Mouse (Mus musculus) heart, postnatal 10 days (tissue): ENCODE measurements at regions not wholly inside any gene's neighbourhood (a gene's known extent, or its start where the extent isn't known, plus 50 kb on each side); places are given as distances from the start of the nearest gene placed in this dataset.
"Not testable (repeated sequence)": the region's sequence is repeated elsewhere in the genome, so short reads cannot be mapped to it uniquely, and the experiment has no call there.

ENCODE experiments used
- DNase-seq, 2 experiments: peaks; one replicate each; pipeline ENCODE4 v3.0.0; 2021
- intact Hi-C: fragments of 180-260 bp; cut with DNase I; formaldehyde crosslinking; loops from one replicate; pipeline ENCODE4 v1.15.1; 2025

DNA sequence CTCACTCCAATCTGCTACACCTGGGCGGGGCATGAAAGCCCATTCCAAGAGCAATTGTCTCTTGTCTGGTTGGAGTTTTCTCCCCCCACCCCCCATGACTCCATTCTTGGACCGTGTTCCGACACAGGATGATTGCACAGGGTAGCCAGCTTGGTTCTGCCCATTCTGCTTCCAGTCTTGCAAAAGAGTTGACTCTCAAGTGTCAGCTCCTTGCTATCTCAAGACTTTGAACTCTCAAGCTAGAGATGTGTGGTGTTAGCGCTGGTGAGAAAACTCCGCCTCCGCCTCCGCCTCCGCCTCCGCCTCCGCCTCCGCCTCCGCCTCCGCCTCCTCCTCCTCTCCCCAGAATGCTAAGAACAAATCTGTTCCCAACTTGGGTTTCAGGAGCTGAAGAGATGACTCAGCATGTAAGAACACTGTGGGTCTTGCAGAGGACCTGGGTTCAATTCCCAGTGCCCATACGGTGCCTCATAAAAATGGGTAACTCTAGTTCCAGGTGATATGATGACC is 135.1 kb downstream of the Bcat1 start:
- intact Hi-C loops, result no loop called here
- DNase-seq, result no peak

DNA sequence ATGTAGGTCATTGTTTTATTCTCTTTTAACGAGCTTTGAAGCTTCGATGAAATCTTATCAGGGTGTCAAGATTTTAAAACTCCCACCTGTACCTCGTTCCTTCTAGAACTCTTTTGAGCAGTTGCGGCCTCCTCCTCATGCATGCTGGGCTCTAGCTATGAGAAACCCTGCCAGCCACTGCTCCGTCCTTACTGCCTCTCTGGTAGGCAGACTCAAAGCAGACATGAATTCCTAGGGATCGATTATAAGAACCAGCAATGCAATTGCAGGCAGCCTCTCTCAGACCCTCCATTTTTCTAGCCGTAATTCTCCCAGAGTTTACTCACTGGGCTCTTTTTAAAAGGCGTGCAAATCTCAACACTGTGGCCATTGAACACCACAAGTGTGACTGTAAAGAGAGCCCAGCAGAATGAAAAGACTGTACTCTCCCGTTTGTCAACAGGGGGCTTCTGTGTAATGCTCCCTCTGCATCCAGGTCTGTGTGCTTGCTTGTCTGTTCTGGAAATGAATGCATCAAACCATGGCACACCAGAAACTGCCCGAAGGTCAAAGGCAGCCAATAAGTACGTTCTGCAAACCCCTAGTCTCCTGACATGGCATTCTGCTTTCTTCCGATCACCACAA is 137.3 kb downstream of the Bcat1 start:
- intact Hi-C loops, result no loop called here
- no peak for DNase-seq

DNA sequence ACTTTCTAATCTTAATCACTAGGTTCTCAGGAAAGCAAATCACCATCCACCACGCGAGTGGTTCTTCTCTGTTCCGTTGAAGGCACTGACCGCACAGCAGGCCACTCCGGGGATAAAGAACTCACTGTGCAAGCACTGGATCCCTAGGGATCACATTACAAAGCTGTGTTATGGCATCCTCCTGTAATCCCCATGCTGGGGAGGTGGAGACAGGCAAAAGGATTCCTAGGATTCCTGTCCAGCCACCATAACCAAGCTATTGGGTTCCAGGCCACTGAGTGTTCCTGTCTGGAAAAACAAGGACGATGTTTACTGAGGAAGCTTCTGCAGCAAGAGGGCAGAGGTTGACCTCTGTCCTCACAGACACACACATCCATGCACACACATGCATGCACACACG is 138.8 kb downstream of the Bcat1 start:
- intact Hi-C loops, result no loop called here
- DNase-seq, result no peak

DNA sequence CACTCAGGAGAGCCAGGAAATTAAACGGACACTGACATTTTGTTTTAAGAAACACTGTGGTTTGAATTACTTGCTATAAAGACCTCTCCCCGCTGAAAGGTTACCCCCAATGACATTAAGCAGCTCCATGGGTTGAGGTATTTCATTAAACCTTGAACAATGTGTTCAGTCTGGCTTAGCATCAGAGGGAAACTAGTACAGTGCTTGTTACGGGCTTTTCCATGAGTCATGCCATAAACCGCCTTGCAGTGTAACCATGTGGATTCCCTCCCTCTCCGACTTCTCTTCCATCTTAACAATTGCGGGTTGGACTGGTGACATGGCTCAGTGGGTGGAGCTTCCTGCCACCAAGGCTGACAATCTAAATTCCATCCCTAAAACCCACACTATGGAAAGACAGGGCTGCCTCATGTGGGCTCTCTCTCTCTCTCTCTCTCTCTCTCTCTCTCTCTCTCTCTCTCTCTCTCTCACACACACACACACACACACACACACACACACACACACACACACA is 142.2 kb downstream of the Bcat1 start:
- intact Hi-C loops, result no loop called here
- DNase-seq, result no peak

DNA sequence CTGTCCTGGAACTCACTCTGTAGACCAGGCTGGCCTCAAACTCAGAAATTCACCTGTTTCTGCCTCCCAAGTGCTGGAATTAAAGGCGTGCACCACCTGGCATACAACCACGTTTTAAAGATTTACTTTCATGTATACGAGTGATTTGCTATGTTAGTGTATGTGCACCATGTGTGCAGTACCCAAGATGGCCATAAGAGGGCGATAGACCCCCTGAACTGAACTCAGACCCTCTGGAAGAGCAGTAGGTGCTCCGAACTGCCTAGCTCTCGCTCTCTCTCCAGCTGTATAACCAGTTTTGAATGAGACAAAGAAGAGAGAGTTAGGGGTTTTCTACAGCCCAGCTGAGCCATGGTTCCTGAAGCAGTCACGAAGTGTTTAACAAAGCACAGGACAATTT is 143.6 kb downstream of the Bcat1 start:
- intact Hi-C loops, result no loop called here

DNA sequence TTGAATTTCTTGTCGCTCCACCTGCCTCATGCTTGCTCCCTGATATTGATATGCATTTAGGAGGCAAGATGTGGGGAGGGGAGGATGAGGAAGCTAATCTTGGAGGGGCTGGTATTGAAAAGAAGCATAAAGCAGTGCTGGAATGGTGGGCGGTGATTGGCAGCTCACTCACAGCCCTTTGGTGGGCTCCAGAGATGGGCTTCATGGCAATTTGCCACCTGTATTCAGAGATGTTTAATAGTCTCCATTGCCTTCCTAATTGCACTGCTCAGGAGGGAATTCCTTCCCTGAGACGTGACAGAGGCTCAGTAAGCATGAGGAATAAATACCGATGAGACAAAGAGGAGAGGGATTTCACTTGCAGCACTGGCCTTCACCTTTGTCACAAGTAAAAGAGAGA is 146.0 kb downstream of the Bcat1 start:
- intact Hi-C loops, result no loop called here
- DNase-seq, result no peak

More for the DNA sequence above, 143.6 kb downstream of the Bcat1 start:
- DNase-seq, result no peak

DNA sequence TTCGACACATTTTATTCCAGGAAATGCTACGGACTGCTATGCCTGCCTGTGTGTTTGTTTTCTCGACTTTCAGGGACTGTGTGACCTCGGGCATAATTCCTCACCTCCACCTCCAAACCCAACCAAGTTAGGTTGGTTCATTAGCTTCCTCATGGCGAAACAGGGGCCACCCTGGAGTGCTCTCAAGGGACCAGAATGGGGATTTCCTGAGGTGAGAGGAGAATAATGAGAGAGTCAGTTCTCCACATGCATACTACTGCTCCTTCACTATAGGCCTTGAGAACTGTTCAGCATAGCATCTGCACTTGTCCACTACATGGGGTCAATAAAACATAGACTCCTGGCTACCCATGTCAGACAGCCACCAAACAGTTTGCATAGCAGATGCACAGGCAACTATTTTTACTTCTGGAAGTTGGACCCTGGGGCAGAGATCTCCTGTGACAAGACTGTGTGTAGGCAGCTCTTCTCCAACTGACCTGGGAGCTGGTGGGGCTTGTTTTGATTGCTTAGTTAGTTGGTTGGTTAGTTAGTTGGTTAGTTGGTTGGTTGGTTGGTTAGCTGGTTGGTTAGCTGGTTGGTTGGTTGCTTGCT is 146.6 kb downstream of the Bcat1 start:
- intact Hi-C loops, result no loop called here
- no peak for DNase-seq

DNA sequence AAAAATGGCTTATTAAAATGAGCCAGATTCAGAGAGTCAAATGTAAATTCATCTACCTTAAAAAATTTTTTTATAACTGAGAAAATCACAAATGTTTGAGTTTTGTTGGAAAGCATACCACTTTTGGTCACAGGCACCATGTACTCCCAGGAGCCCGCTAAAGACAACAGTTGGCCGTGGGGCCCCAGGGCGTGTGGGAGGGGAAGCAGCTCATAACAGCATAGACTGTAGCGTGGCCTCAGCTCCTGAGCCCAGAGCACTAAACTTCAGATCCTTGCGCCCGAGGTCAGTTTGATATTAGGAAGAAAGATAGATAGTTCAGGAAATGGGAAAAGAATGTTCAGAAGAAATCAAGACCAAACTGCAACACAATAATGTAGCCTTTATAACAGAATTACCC is 145.8 kb upstream of the Sox5 start:
- no peak for DNase-seq
- intact Hi-C loops, result no loop called here

DNA sequence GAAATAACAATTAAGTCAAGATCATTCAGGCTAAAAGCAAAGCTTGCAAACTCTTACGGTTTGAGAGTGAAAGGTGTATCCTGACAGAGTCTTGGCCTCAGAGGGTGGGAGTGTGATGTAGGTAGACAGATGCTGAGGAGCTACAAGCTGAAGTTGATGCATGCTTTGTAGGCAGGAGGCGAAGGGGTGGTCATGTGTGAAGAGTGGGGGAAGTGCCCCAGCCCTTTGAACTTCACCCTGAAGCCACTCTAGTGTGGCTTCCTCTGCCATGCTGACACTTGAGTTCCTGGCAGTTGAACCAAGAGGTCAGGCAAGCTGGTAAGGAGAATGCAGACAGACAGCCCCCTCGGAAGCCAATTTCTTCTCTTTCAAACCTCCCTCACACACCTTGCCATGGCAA is 141.0 kb upstream of the Sox5 start:
- intact Hi-C loops, result no loop called here

DNA sequence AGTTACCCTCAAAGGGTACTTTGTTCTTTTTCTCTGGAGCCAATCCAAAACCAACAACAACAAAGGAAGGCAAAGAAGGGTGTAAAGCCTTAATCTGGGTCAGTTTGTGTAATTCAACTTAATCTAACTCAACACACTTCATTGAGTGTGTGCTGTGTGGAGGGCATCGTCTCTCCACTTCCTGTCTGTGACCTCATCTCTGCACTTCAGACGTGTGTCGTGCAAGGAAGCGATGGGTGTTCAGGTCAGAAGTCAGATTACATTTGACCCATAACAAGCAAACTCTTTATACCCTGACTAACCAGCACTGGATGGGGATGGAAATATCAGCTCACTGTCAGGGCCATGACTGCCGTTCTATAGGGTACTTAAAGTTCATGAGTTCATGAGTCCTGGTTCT is 138.0 kb upstream of the Sox5 start:
- DNase-seq, result no peak
- intact Hi-C loops, result no loop called here

More for the DNA sequence above, 141.0 kb upstream of the Sox5 start:
- DNase-seq, result no peak

DNA sequence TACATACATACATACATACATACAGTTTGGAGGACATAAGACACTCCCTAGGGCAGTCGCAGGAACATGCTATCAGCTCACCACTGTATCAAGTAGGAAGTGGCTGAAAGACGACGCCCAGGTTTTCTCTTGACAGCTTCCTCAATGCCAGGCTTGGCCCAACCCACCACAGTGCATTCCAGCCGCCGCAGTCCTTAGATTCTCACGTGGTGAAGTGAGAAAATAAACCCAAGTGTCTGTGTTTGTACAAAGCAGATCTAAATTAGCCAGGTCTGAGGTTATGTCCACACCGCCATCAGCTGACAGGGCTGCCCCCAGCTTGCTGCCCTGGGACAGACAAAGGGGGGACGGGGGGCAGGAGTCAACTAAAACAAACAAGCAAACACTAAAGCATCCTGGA is 135.4 kb upstream of the Sox5 start:
- peak; percentile 22 to 27 for DNase-seq
- intact Hi-C loops, result no loop called here

DNA sequence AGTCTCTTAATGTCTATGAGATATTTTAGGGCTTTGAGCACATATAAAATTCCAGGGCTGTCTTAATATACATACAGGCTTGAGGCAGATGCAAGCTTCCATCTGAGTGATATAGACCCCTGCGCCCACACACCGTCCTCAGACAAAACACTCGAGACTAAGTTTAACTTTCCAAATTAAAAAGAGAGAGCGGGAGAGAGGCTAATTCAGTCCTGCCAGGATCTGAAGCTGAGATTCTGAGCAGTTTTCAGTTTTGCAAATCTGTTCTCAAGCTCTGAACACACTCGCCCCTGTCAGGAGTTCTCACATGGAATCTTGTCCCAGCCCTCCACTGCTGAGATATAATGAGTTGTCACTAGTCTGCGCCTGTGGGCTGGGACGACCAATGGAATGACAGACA is 130.0 kb upstream of the Sox5 start:
- no peak for DNase-seq
- intact Hi-C loops, result no loop called here

DNA sequence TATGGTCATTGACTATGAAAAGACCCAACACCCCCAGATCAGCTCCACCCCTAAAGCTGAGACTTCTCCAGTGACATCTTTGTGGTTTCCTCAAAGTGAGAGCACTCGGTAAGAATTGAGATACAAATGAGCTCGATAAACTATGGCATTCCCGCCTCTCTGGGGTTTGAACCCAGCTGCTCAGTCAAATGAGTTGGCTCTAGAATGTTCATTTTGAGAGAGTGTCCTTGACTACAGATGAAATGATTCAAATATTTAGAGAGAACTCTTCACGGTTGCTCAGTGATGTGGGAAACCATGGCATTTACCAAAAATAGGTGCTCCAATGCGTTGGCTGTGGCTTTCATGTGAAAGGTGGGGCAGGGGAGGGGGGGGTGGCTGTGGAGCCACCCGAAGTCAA is 128.6 kb upstream of the Sox5 start:
- intact Hi-C loops, result no loop called here
- DNase-seq, result no peak

DNA sequence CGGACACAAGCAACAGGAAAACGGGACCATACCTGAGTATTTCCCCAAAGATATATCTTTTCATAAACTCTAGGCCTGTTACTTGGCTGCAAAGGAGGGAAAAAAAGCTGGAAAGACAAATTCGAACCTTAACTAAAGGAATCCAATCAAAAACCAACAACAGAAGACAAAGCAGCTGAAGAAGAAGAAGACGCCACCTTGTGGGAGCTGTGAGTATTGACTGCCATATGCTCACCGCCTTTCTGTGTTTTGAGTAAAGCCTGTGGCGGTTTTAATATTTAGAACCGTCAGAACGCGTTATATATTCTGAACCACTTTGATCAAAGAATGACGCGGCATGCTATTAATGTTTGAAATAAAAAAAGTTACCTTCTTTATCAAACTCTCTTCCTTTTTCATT is 126.9 kb upstream of the Sox5 start:
- no peak for DNase-seq
- intact Hi-C loops, result no loop called here

DNA sequence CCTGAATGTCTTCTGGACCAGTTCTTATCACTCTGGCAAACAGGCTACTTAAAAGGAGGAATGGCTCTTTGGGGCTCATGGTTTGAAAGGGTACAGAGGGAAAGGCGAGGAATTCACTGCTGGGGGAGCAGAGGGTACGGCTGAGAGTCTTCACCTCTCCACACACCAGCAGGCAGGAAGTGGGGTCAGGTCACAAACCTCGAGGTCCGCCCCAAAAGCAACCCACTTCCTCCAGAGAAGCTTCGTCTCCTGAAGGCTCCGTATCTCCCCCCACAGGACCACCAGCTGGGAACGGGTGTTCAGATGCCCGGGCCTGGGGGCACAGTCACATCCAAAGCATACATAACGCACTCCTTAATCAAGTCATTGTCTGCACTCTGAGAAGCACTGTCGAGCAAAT is 121.4 kb upstream of the Sox5 start:
- intact Hi-C loops, result no loop called here
- DNase-seq, result peak; percentile 4 to 6

DNA sequence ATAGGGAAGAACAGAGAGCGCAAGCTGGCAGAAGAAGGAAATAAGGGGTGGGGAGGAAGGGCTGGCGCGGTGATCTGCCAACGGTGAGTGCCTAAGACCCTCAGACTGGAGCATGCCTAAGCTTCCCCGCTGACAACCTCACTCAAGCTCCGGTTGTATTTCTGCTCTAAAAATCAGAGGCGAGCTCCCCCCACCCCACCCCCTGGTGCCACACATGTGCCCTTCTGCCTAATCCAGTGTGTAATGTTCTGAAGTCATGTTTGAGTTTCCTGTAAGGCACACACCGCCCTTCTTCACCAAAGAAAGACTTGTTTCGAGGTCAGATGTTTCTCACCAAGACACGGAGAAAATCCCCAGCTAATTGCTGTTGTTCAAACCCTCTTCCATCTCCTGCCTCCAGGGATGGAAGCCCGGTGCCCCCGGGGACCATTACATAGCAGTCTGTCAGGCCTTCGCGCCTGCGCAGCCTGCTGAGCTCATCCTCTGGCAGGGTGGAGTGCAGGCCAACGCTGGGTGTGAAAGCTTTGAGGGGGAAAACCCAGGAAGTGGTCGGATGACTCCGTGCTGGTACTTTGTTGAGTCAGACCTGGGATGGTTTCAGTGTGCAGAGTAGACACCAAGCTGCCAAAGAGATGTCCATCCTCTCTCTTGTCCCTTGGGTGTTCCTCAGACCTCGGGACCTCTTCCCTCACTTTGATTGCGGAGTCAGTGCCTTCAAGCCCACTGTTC is 120.7 kb upstream of the Sox5 start:
- intact Hi-C loops, result no loop called here
- peak; percentile 66 to 76 for DNase-seq

DNA sequence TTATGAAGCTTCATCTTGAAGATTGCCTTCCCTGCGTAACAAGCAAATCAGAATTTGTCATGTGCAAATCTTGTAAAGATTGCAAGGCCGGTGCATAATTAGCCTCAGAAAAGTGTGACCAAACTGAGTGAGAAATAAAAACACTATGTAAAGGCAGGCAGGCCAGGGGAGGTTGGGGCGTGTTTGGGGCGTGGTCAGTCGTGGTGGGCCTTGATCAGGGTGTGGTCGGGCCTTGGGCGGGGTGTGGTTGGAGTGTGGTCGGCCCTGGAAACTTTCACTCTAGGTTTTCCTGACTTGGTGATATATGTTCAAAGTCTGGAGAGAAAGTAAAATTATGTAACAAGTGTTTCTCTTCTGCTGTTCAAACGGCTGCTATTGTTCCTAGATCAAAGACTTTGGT is 120.0 kb upstream of the Sox5 start:
- intact Hi-C loops, result no loop called here
- DNase-seq, result no peak

DNA sequence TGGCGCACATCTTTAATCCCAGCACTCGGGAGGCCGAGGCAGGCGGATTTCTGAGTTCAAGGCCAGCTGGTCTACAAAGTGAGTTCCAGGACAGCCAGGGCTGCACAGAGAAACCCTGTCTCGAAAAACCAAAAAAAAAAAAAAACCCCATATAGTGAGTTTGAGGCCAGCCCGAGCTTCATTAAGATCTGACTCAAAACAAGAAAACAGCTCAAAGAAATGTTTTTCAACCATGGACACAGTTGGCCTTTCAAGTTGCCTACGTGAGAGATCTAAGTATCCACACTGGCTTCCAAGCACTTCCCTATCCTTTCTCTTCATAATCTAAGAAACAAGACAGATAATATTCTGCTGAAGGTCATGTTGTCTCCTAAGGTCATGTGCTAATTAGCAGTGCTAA is 119.1 kb upstream of the Sox5 start:
- DNase-seq, intact Hi-C loops: not testable (repeated sequence)

DNA sequence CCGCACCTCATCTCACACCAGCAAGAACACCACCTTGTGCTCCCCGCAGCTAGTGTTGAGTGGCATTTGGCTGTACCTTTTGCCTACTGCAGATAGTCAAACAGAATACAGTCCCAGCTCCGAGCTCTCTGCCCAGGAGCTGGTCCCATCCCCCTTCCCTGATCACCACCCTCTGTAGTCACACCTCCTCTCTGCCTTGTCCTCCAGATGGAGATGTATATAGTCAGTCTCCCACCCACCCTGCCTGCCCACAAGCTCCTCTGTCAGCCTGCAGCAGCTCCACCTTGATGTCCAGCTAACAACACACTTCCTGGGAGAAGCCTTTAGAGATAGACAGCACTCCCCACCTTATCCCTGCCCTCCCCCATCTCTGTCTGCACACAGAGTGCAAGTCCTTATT is 115.7 kb upstream of the Sox5 start:
- intact Hi-C loops, result no loop called here
- no peak for DNase-seq

DNA sequence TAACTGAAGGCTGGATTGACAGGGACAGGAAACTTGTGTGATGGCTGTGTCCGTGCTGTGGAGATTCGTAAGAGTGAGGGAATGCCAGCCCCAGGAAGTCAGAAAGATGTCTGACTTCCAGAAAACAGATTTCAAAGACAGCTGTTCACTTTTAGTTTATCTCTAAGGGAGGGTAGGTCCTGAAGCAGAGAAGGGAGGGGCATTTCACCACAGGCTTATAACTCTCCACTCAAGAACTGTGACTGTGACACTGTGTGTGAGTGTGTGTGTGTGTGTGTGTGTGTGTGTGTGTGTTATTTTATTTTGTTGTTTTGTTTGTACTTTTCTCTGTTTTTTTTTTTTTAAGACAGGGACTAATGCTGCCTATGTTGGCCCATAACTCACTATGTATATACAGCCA is 109.1 kb upstream of the Sox5 start:
- DNase-seq, result no peak

DNA sequence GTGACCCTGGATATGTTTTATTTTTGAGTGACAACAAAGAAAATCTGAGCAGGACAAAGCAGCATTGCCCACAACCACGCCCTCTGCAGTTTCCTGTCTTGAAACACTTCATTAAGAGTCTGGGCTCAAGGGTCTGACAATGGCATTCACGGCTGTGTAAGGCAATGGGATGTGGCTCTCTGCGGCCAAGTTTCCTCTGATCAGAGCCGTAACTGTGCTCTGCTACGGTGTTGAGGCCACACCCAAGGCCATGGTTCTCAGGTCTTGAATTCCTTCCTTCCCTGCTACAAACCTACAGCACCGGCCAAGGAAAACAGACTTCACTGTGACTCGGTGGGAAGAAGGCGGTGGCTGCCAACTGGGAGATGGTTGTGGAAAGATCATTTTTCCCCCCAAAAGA is 108.4 kb upstream of the Sox5 start:
- peak; percentile 6 to 9 for DNase-seq
- intact Hi-C loops, result no loop called here

More for the DNA sequence above, 109.1 kb upstream of the Sox5 start:
- intact Hi-C loops, result no loop called here

DNA sequence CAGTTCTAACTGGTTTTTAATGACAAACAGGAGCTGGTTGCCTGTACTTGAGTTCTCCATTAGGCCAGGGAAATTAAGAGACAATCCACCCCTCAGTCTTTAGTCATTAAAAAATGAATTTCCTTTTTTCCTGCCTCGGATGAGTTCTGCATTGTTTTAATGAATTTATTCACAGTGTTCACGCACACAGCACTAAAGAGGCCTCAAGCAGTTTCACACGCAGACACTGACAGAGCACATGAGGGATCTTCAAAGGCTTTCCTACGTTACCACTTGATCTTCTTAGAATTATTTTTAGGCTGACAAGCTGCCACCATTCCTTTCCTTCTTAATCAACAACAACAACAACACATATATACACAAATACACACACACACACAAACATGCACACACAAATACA is 101.3 kb upstream of the Sox5 start:
- DNase-seq, result no peak
- intact Hi-C loops, result no loop called here
